Mouse (Mus musculus) neutrophil, adult 59 days (primary cell): Measurements from ENCODE around the gene Tmem26. TPM values are rescaled to one million over a fixed set of nuclear protein-coding genes. Genes with fewer than 3 reads are reported as not detected.

Source experiments
- total RNA-seq, 2 experiments: library from RNA; stranded (reverse); gene quantifications; 1 replicate in 1 of 2; 2 replicates in 1 of 2; pipeline ENCODE4 v1.2.4; 2023

Tmem26 gene
- 1 to 10 TPM; 1.6 to 2.0 TPM for total RNA-seq

DNA sequence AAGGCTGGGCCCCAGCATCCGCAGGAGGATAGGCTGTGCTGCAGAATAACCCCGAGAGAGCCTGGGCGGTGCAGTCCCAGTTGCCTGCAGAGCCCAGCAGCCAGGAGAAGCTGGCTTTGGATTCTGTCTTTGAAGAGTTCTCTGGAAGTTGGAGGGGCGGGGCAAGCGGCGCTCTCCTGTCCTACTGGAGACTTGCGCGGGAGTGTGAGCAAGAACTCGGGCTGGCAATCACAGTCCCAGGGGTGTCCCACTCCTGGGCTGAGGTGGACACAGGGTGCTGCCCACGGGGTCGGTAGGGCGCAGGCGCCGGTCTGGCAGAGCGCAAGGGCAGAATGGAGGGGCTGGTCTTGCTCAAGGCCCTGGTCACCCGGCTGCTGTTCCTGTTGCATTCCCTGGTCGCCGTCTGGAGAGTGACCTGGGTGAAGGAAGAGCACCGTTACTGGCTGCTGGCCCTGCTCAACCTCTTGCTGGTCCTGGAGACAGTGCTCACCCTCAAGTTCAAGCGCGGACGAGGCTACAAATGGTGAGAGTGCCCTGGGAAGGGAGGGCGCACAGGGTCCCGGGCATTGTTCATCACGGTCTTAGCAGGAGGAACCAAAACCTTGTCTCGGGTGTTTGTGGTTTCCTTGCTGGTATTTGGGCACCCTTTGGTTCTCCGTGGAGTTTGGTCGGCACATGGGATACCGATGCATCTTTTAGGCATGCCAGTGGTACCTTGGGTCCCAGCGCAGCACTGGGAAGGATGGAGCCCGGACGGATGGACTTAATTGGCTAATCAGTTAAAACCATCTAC, at the start of gene Tmem26:
Gene Tmem26, plus strand, starts transcription at position 79 of the 793 bp plus-strand sequence.

Other genes with a start within 250 kb of the Tmem26 start
- gene Cabcoco1, start 181.8 kb upstream of the Tmem26 start, total RNA-seq = not detected